Mouse (Mus musculus): Measurements from ENCODE around the gene Clec11a.

Gene Clec11a

GRCm38 (mm10) chr7:44306516-44307240 lies at the start of gene Clec11a:
Gene Clec11a, minus strand, starts transcription at chr7:44306902.
- no peak for DNase-seq (ENCODE audit: low read depth in 2 of 2, low spot score in 2 of 2)

GRCm38 (mm10) chr7:44355411-44355810 lies 48.7 kb upstream of the Clec11a start:
- no peak for DNase-seq (ENCODE audit: low read depth in 2 of 2, low spot score in 2 of 2)

GRCm38 (mm10) chr7:44353601-44354340 lies 47.1 kb upstream of the Clec11a start:
- DNase-seq (ENCODE audit: low read depth in 2 of 2, low spot score in 2 of 2) = no peak

- DNase-seq (ENCODE audit: low read depth in 2 of 2, low spot score in 2 of 2) = no peak
These were observed 46.3 kb upstream of the Clec11a start for GRCm38 (mm10) chr7:44352750-44353600.

- no peak for DNase-seq (ENCODE audit: low read depth in 2 of 2, low spot score in 2 of 2)
These were observed 45.4 kb upstream of the Clec11a start for GRCm38 (mm10) chr7:44351881-44352749.

- DNase-seq (ENCODE audit: low read depth in 2 of 2, low spot score in 2 of 2) = peak; percentile 60 to 76
These were observed 44.4 kb upstream of the Clec11a start for GRCm38 (mm10) chr7:44350957-44351711.

GRCm38 (mm10) chr7:44349043-44349442 lies 42.3 kb upstream of the Clec11a start:
- DNase-seq (ENCODE audit: low read depth in 2 of 2, low spot score in 2 of 2) = no peak

GRCm38 (mm10) chr7:44344622-44345021 lies 37.9 kb upstream of the Clec11a start:
- DNase-seq (ENCODE audit: low read depth in 2 of 2, low spot score in 2 of 2) = no peak

GRCm38 (mm10) chr7:44343459-44344015 lies 36.8 kb upstream of the Clec11a start:
- DNase-seq (ENCODE audit: low read depth in 2 of 2, low spot score in 2 of 2) = no peak

- no peak for DNase-seq (ENCODE audit: low read depth in 2 of 2, low spot score in 2 of 2)
These were observed 35.0 kb upstream of the Clec11a start for GRCm38 (mm10) chr7:44341714-44342113.

- DNase-seq (ENCODE audit: low read depth in 2 of 2, low spot score in 2 of 2) = no peak
These were observed 34.4 kb upstream of the Clec11a start for GRCm38 (mm10) chr7:44341119-44341518.

- no peak for DNase-seq (ENCODE audit: low read depth in 2 of 2, low spot score in 2 of 2)
These were observed 33.5 kb upstream of the Clec11a start for GRCm38 (mm10) chr7:44340226-44340625.

GRCm38 (mm10) chr7:44337121-44337849 lies 30.6 kb upstream of the Clec11a start:
- no peak for DNase-seq (ENCODE audit: low read depth in 2 of 2, low spot score in 2 of 2)

GRCm38 (mm10) chr7:44336046-44337021 lies 29.6 kb upstream of the Clec11a start:
- no peak for DNase-seq (ENCODE audit: low read depth in 2 of 2, low spot score in 2 of 2)

- no peak for DNase-seq (ENCODE audit: low read depth in 2 of 2, low spot score in 2 of 2)
These were observed 28.6 kb upstream of the Clec11a start for GRCm38 (mm10) chr7:44335031-44335878.

GRCm38 (mm10) chr7:44334139-44334538 lies 27.4 kb upstream of the Clec11a start:
- DNase-seq (ENCODE audit: low read depth in 2 of 2, low spot score in 2 of 2) = no peak

- no peak for DNase-seq (ENCODE audit: low read depth in 2 of 2, low spot score in 2 of 2)
These were observed 25.6 kb upstream of the Clec11a start for GRCm38 (mm10) chr7:44332336-44332735.
